Mouse (Mus musculus): ENCODE data around the gene Ube2o. TPM values are rescaled to one million over a fixed set of nuclear protein-coding genes. Genes with fewer than 3 reads are reported as not detected.

The Ube2o gene
- polyA plus RNA-seq, 1 experiment from 2014 or later: 3.7 TPM

- no peak overlapping the region for H3K4me3 ChIP-seq (ENCODE audit: low read length)
- H3K27ac ChIP-seq (ENCODE audit: low read length): no peak overlapping the region
- peaks cover 22% of the 10 kb centered on the region for H3K27me3 ChIP-seq (replicated peaks; ENCODE audit: control insufficient read depth, insufficient read depth, low read length)
- 0 out of 2 replicates have a peak, but pooled peaks cover 7% of the 10 kb centered on the region for H3K36me3 ChIP-seq (ENCODE audit: control insufficient read depth, insufficient read depth, low read length)
- H3K9ac ChIP-seq (ENCODE audit: low read depth, low read length): 0 out of 2 replicates have a peak overlapping the region, but pooled peaks have one; percentile 3
- ATAC-seq: no peak
- H3K9me3 ChIP-seq (ENCODE audit: control insufficient read depth, low read length): no peaks in the 10 kb centered on the region
- peaks cover 20% of the 10 kb centered on the region for H3K4me1 ChIP-seq (ENCODE audit: control insufficient read depth, insufficient read depth, low read length)
- 89% methylated on average over 7 of the region's 7 CpGs for WGBS
- H3K4me2 ChIP-seq (ENCODE audit: low read depth, low read length): no peak overlapping the region
These were observed 44.6 kb downstream of the Ube2o start for GRCm38 (mm10) chr11:116536685-116537084.

- Histone ChIP-seq H3K4me3 (ENCODE audit: low read length) (peak overlapping the region; percentile 59), H3K4me2 (ENCODE audit: low read depth, low read length) (peak overlapping the region; percentile 96), H3K27me3 (replicated peaks; ENCODE audit: control insufficient read depth, insufficient read depth, low read length) (peaks cover 33% of the 10 kb centered on the region), H3K9me3 (ENCODE audit: control insufficient read depth, low read length) (no peaks in the 10 kb centered on the region), H3K36me3 (ENCODE audit: control insufficient read depth, insufficient read depth, low read length) (0 out of 2 replicates have a peak, but pooled peaks cover 5% of the 10 kb centered on the region), H3K9ac (ENCODE audit: low read depth, low read length) (peak overlapping the region; percentile 70; the same call in 1 of the 2 replicates), H3K4me1 (ENCODE audit: control insufficient read depth, insufficient read depth, low read length) (peaks cover 31% of the 10 kb centered on the region), H3K27ac (ENCODE audit: low read length) (no peak overlapping the region)
- WGBS: 17% methylated on average over 20 of the region's 20 CpGs
- ATAC-seq: peak; percentile 71
These were observed 46.9 kb downstream of the Ube2o start for GRCm38 (mm10) chr11:116534154-116534865.

- no peak overlapping the region for H3K27ac ChIP-seq (ENCODE audit: low read length)
- H3K36me3 ChIP-seq (ENCODE audit: control insufficient read depth, insufficient read depth, low read length): no peaks in the 10 kb centered on the region
- H3K27me3 ChIP-seq (replicated peaks; ENCODE audit: control insufficient read depth, insufficient read depth, low read length): peaks cover 33% of the 10 kb centered on the region
- under 1% methylated on average over 63 of the region's 63 CpGs for WGBS
- peak overlapping the region; percentile 59 for H3K4me3 ChIP-seq (ENCODE audit: low read length)
- H3K4me2 ChIP-seq (ENCODE audit: low read depth, low read length): peak overlapping the region; percentile 96
- no peaks in the 10 kb centered on the region for H3K9me3 ChIP-seq (ENCODE audit: control insufficient read depth, low read length)
- peak overlapping the region; percentile 70 for H3K9ac ChIP-seq (ENCODE audit: low read depth, low read length)
- ATAC-seq: peak; percentile 64
- H3K4me1 ChIP-seq (ENCODE audit: control insufficient read depth, insufficient read depth, low read length): peaks cover 31% of the 10 kb centered on the region
These were observed 47.7 kb downstream of the Ube2o start for GRCm38 (mm10) chr11:116533341-116534153.

- Histone ChIP-seq H3K9me3 (ENCODE audit: control insufficient read depth, low read length) (no peaks in the 10 kb centered on the region), H3K4me1 (ENCODE audit: control insufficient read depth, insufficient read depth, low read length) (peaks cover 31% of the 10 kb centered on the region), H3K36me3 (ENCODE audit: control insufficient read depth, insufficient read depth, low read length) (no peaks in the 10 kb centered on the region), H3K27me3 (replicated peaks; ENCODE audit: control insufficient read depth, insufficient read depth, low read length) (peaks cover 33% of the 10 kb centered on the region), H3K9ac (ENCODE audit: low read depth, low read length) (peak overlapping the region; percentile 70), H3K4me3 (ENCODE audit: low read length) (peak overlapping the region; percentile 59), H3K4me2 (ENCODE audit: low read depth, low read length) (peak overlapping the region; percentile 96), H3K27ac (ENCODE audit: low read length) (no peak overlapping the region)
- ATAC-seq: peak; percentile 72
- WGBS: under 1% methylated on average over 50 of the region's 50 CpGs
These were observed 48.4 kb downstream of the Ube2o start for GRCm38 (mm10) chr11:116532810-116533338.

GRCm38 (mm10) chr11:116532262-116532809 lies 48.9 kb downstream of the Ube2o start:
- Histone ChIP-seq H3K36me3 (ENCODE audit: control insufficient read depth, insufficient read depth, low read length) (no peaks in the 10 kb centered on the region), H3K9me3 (ENCODE audit: control insufficient read depth, low read length) (no peaks in the 10 kb centered on the region), H3K4me3 (ENCODE audit: low read length) (peak overlapping the region; percentile 59), H3K27ac (ENCODE audit: low read length) (no peak overlapping the region), H3K4me2 (ENCODE audit: low read depth, low read length) (peak overlapping the region; percentile 96), H3K27me3 (replicated peaks; ENCODE audit: control insufficient read depth, insufficient read depth, low read length) (peaks cover 33% of the 10 kb centered on the region), H3K9ac (ENCODE audit: low read depth, low read length) (peak overlapping the region; percentile 70), H3K4me1 (ENCODE audit: control insufficient read depth, insufficient read depth, low read length) (peaks cover 31% of the 10 kb centered on the region)
- under 1% methylated on average over 30 of the region's 30 CpGs for WGBS
- ATAC-seq: 0 out of 2 replicates have a peak, but pooled peaks have one; percentile 0

GRCm38 (mm10) chr11:116531371-116532191 lies 49.7 kb downstream of the Ube2o start:
- no peaks in the 10 kb centered on the region for H3K9me3 ChIP-seq (ENCODE audit: control insufficient read depth, low read length)
- 0 out of 2 replicates have a peak, but pooled peaks have one; percentile 9 for ATAC-seq
- H3K4me1 ChIP-seq (ENCODE audit: control insufficient read depth, insufficient read depth, low read length): peaks cover 31% of the 10 kb centered on the region
- H3K4me3 ChIP-seq (ENCODE audit: low read length): peak overlapping the region; percentile 59
- peak overlapping the region; percentile 70 for H3K9ac ChIP-seq (ENCODE audit: low read depth, low read length)
- H3K36me3 ChIP-seq (ENCODE audit: control insufficient read depth, insufficient read depth, low read length): no peaks in the 10 kb centered on the region
- 2% methylated on average over 48 of the region's 48 CpGs for WGBS
- H3K4me2 ChIP-seq (ENCODE audit: low read depth, low read length): peak overlapping the region; percentile 96
- H3K27ac ChIP-seq (ENCODE audit: low read length): no peak overlapping the region
- peaks cover 33% of the 10 kb centered on the region for H3K27me3 ChIP-seq (replicated peaks; ENCODE audit: control insufficient read depth, insufficient read depth, low read length)

- Histone ChIP-seq H3K4me2 (ENCODE audit: low read depth, low read length) (peak within 1 kb of the TSS; percentile 96), H3K4me3 (ENCODE audit: low read length) (peak within 1 kb of the TSS; percentile 59), H3K9ac (ENCODE audit: low read depth, low read length) (peak within 1 kb of the TSS; percentile 70), H3K36me3 (ENCODE audit: control insufficient read depth, insufficient read depth, low read length) (no peaks in the 10 kb centered on the region), H3K27me3 (replicated peaks; ENCODE audit: control insufficient read depth, insufficient read depth, low read length) (peaks cover 33% of the 10 kb centered on the region), H3K4me1 (ENCODE audit: control insufficient read depth, insufficient read depth, low read length) (peaks cover 31% of the 10 kb centered on the region), H3K27ac (ENCODE audit: low read length) (no peak within 1 kb of the TSS), H3K9me3 (ENCODE audit: control insufficient read depth, low read length) (no peaks in the 10 kb centered on the region)
- no peak for ATAC-seq
- WGBS: 39% methylated on average over 11 of the region's 11 CpGs
These were observed 50.8 kb downstream of the Ube2o start, which contains the start of gene Sphk1 for GRCm38 (mm10) chr11:116530187-116531147. Gene Sphk1 (plus strand): TSS chr11:116530925.

All from intestine, embryonic 16.5 days (tissue).